Mouse (Mus musculus) megakaryocyte, adult 5-6 weeks (primary cell): ENCODE results near the gene Kcns3. TPM values are rescaled to one million over a fixed set of nuclear protein-coding genes. Genes with fewer than 3 reads are reported as not detected.
"Not testable (repeated sequence)": the region's sequence is repeated elsewhere in the genome, so short reads cannot be mapped to it uniquely, and the experiment has no call there.

Experiments
- ATAC-seq: 2 replicates; pipeline ENCODE4 v1.8.0; 2016; ENCODE audit warnings: mild to moderate bottlenecking, inconsistent platforms; ENCODE audit not compliant: poor library complexity, severe bottlenecking
- total RNA-seq, 2 experiments: library from RNA; stranded (forward) in 1 of 2; stranded (reverse) in 1 of 2; fragments of 153-499, 151-499 nt in 1 of 2; fragments of 221-1000, 200-1000 nt in 1 of 2; gene quantifications; 2 replicates each; pipeline versions ENCODE4 v1.2.3 to v1.2.4; 2015 to 2017

Gene Kcns3
- total RNA-seq, 2 experiments from 2014 or later = not detected

- no peak for ATAC-seq
These were observed 62.1 kb downstream of the Kcns3 start for GRCm38 (mm10) chr12:11088626-11089372.

- ATAC-seq = no peak
These were observed 64.0 kb downstream of the Kcns3 start for GRCm38 (mm10) chr12:11086866-11087265.

DNA sequence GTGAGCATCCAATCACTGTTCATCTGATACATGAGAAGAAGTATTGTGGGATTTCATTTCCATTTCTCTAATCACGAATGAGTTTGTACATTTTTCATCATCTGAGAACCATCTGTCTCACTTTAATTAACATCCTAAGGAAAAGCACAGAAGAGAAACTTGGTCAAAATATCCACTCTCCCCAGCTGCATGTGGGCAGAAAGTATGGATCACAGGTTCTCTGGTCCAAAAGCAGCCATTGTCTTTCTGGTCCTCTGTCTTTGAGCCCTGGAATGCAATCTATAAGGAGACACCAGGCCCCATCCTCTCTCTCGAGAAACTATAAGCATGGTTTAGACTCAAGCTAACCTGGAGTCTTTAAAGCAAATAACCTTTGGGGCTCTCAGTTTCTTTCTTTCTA is 79.8 kb downstream of the Kcns3 start:
- ATAC-seq = no peak

DNA sequence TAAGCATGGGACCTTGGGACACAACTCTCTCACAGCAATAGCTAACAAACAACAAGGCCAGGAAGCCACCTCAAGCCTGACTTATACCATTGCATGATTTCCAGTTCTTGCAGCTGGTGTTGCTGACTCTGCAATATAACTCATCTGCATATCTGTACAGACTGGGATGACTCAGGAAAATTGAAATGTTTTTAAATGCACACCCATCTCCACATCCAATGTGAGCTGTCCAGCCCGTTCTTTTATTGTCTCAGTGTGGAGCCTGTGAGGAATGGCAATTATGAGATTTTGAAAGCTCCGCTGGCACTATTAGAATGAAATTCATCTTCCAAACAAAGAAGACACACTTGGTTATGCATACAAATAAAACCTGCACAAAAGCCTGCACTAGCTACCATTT is 84.0 kb downstream of the Kcns3 start:
- ATAC-seq = no peak

DNA sequence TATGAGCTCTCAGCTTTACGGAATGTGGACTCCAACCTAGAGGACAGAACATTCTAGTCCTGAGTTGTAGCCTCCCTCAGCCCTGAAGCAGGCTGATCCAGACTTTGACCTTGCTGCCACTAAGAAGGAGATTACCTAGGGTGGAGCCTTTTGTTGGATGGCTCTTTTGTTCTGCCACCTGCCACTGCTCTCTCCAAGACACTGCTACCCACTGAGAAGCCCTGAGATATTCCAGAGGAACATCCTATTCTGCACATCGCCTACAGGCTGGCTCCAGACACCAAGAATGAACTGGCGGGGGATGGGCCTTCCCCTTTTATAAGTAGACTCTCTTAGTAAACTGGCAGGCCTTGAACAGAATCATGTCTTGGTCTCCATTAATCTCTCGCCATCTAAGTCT is 98.2 kb downstream of the Kcns3 start:
- not testable (repeated sequence) for ATAC-seq

DNA sequence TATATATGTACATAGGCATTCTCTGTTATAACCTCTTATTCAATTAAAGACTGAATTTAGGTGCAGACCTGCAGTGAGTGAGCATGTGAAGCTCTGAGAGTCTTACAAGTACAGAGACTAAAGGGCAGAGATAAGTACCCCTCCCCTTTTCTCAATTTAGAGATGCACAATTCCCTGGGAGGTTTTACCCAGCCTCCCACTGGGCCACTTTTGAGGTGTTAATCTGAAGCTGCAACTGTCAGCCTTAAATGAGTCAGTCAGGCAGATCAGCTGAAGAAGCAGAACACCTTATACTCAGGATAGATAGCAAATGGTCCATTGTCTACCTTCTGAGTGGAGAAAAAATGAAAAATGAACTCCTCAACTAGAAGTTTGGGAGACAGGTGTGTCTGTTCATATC is 109.0 kb downstream of the Kcns3 start:
- ATAC-seq = no peak

Other genes with a start within 250 kb of the Kcns3 start
- gene Msgn1, start 57.9 kb upstream of the Kcns3 start, total RNA-seq (2015) = not detected in 2 replicates
- 0.92 TPM in 1 of 2 replicates, not detected in the other for gene Msgn1, start 57.9 kb upstream of the Kcns3 start, total RNA-seq (2017)
- 24.2 and 32.6 TPM in 2 replicates for gene Gen1, start 114.7 kb upstream of the Kcns3 start, total RNA-seq (2015)
- gene Gen1, start 114.7 kb upstream of the Kcns3 start, total RNA-seq (2017) = 24.4 and 25.6 TPM in 2 replicates
- 98.3 and 127 TPM in 2 replicates for gene Smc6, start 114.8 kb upstream of the Kcns3 start, total RNA-seq (2015)
- gene Smc6, start 114.8 kb upstream of the Kcns3 start, total RNA-seq (2017) = 129 and 153 TPM in 2 replicates